Mouse (Mus musculus) kidney, adult 8-10 months (tissue): Measurements from ENCODE around the gene Ccdc97.
A peak's percentile ranks its signal among the peaks of the same experiment; 100 is the strongest.
"Not testable (repeated sequence)": the region's sequence is repeated elsewhere in the genome, so short reads cannot be mapped to it uniquely, and the experiment has no call there.

ENCODE experiments used
- DNase-seq, 2 experiments: peaks; one replicate each; pipeline ENCODE4 v3.0.0; 2022

Ccdc97 gene

DNA sequence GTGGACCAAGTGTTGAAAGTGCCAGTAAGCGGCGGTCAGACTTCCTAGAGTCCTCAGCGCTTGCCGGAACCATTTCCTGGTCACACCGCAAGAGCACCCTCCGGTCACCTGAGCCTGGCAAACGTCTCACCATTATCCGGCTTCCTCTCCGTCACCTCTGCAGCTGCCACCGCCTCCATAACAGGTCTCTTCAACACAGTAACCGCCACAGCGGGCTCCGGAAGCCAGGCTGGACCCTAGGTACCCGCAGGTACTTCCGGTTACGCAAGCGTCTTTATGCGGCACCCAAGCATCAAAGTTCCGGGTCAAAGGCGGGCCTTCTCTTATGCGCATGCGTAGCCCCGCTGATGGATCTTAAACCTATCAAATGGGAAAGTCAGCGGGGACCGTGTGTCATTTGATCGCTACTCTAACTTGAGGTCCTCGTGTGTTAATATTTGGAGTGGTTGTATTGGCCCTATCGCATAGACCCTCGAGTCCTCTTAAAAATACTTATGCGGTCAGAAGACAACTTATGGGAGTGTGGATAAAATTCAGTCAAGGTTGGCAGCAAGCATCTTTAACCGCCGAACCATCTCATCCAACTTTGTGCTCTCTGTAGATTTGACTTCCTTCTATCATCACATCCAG is at the start of gene Ccdc97:
Gene Ccdc97, minus strand, starts transcription at position 301 of the 630 bp plus-strand sequence.
- peak; percentile 94 to 95 for DNase-seq

DNA sequence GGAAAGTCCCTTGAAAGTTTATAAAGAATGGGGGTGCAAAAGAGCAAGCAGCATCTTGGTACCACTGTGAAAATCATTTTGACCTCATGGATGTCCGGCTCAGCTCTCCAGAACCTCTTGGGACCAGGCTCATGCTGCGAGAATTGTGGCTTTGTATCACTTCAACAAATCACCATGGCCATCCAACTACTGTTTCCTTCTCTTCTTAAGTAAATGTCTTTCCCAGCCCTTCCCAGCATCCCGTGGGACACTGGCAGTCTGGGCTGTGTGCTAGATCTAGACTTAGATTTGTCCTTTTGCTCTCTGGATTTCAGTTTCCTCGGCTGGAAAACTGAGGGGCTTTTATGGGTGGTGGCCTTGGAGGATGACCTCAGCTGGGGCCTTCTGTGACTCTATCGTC is 49.3 kb upstream of the Ccdc97 start:
- DNase-seq, result no peak

DNA sequence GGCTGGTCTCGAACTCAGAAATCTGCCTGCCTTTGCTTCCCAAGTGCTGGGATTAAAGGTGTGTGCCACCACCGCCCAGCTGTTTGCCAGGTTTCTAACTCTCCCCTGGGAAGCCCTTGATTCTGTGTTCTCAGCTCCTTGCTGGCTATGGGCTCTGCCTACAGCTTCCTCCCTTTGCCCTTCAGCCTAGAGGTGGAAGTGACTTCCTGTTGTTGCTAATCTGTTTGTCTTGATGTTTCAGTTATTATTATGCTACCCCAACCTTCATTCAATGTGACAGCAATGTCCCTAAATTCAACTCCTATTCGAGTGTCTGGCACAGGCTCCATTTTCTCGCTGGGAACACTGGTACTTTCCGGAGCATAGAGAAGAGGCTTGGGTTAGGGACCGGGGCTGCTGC is 47.2 kb upstream of the Ccdc97 start:
- no peak for DNase-seq

DNA sequence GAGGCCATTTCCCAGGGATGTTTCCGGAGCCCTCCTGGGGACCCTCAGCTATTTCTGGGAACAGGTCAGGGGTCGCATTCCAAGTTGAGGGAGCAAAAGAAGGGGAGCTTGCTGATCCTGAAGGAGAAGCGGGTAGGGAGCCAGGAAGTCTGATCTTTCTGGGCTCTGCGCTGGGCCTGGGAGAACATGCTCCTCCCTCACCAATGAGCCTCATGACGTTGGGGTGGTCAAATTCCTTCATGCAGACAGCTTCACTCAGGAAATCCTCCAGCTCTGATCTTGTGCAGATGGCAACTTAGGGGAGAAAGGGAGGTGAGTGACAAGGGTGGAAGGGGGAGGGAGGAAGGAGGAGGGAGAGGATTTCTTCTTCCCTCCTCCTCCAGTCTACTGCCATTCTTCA is 45.3 kb upstream of the Ccdc97 start:
- peak in 1 of 2 experiments; percentile 26 for DNase-seq

DNA sequence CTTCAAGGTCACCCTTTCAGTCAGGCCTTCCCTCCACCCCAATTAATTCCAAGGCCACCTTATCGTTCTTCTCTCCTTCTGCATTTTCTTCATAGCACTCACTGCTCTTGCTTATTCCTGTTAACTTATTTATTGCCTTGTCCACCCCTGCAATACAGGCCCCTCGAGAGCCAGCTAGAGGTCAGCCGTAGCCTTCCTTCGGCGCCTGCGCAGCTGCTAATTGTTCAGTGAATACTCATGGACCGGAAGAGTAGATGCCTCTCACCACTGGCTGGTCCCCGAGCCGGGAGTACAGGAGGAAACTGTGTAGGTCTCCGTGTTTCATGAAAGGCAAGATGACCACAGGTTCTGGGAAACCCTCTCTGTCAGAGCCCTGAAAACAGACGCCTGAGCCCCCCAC is 44.8 kb upstream of the Ccdc97 start:
- DNase-seq, result no peak

DNA sequence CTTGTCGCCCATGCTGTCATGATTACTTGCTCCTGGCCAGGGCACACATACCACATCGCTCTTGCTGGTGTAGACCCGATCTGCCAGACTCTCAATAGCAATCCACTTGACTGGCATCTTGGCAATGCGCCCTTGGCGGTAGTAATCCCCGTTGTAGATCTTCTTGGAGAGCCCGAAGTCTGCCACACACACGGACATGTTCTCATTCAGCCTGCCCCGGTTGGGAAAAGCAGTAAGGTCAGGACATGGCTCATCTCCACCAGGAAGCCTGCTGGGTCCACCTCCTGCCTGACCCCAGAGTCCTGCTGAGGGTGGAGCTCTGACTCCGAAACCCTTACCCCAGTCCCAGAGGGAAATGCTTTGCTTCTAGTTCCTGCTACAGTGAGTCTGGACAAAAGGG is 42.5 kb upstream of the Ccdc97 start:
- DNase-seq, result no peak

DNA sequence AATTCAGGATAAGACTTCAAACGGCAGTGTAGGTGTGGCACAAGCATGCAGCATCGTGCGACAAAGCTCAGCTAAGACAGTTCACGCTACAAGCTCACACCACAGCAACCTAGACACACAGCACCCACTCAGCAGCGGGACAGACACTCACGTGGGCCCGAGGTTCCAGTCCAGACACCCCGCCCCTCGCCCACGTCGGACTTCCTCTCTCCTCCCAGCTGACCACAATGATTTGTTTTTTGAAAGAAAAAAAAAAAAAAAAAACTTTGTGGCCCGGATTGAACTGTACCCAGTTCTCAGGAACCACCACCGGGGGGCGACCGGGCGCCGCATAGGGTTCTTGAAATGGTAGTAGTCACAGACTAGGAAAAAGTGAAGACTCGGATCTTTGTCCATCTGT is 37.1 kb upstream of the Ccdc97 start:
- peak; percentile 92 to 93 for DNase-seq

DNA sequence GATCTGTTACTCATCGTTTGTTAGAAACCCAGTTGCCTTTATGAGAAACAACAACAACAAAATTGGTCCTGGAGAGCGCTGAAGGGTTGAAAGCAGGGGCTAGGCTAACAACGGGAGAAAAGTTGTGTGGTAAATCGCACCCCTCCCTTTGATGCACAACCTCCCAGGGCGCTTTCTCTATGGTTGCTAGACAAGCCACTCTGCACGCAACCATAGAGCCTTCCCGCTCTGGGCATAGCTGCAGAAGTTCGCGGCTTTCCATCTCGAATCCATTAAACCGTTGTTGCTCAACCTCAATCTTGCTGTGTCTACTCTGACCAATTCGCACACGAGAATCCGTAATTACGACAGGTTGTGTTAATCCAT is 36.6 kb upstream of the Ccdc97 start:
- no peak for DNase-seq

DNA sequence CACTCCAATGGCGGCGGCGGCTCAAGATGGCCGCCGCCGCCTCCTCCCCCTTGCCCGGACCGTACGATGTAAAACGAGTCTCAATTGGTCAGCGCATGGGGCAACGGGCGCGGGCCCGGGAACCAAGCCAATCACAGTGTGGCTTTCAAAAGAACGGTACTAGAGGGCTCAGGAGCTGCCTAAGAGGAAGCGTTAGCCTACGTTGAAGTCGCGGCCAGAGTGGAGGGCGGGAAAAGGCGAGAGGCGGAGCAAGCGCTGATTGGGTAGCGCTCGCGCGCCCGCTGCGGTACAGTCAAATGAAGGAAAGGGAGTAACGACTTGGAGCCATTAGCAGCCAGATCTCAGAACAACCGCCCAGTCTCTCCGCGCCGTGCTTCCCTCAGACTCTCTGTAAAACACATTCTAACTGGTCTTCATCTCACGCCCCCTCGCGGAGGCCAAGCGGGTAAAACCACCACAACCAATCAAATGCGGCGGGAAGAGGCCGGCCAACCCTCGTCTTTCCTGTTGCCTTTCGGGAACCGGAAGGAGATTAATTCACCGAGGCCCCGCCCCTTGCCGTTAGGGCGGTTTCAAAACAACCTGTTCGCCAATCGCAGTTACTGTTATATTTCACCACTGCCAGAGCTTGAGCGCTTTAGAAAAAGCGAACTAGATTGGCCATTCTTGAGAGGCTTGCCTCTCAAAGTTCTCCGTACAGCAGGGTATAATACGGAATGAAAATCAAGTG is 36.0 kb upstream of the Ccdc97 start, which contains the start of gene Hnrnpul1:
Gene Hnrnpul1, minus strand, starts transcription at position 20 of the 730 bp plus-strand sequence.
- DNase-seq, result peak; percentile 99

DNA sequence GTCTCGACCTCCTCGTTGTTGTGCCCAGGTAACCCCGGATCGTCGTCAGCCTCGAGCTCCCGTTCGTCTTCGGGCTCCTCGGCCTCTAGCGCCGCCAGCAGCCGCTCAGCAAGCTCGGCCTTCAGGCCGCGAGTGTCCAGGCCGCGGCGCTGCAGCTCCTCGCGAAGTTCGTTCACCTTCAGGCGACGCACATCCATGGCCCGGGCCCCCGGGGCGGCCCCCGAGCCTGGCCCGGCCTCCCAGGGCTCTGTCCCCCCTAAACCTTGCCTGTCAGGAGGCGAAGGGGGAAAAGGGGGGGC is 35.5 kb upstream of the Ccdc97 start:
- no peak for DNase-seq

DNA sequence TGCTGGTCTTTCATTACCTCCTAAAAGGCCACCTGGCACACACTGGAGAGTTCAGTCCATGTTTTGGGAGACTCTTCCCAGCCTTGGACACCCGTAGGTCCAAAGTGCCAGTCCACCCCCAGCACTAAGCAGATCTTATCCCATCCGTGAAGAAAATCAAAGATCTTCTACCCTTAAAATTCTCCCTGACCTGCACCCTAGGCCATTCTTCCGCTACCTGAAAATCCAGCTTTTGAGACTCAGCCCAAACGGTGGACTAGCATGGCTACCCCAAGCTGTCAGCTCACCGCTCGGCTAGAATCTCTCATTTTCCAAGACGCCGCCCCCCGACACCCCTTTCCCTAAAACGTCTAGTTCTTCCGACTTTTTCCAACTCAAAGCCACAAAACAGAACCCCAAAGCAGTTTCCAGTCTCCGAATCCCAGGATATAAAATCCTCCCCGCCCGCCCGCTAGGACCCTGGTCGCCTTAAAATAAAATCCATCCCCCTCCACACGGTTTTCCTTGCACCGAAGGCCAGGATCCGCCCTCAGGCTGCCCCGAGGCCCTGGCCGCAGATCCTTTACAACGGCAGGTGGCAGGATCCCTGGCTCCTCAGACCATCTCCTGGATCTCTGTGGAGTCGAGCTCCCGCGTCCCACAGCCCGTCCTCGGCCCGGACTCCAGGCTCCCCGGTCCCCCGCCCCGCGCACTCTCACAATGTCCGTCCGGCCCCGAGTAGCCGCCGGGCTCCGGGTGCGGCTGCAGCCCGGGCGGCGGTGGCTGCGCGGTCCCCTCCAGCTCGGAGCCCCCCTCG is 35.0 kb upstream of the Ccdc97 start:
- DNase-seq, result peak in 1 of 2 experiments; percentile 29

DNA sequence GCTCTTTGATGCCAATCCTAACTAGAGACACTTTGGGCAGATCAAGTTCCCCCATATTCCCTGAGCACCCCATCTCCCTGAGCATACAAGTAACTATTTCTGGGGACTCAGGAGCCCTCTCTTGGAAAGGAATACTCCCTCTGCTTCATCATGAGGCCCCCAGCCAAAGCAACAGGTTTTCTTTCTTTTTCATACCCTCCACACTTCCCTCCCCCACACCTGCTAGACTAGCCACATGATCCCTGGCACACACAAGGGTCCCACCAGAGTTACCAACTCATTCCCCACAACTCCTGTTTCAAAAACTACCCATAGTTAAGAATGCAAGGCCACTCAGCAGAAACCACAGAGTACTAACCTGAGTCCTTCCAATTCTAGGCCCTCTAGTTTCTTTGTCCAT is 34.2 kb upstream of the Ccdc97 start:
- no peak for DNase-seq

DNA sequence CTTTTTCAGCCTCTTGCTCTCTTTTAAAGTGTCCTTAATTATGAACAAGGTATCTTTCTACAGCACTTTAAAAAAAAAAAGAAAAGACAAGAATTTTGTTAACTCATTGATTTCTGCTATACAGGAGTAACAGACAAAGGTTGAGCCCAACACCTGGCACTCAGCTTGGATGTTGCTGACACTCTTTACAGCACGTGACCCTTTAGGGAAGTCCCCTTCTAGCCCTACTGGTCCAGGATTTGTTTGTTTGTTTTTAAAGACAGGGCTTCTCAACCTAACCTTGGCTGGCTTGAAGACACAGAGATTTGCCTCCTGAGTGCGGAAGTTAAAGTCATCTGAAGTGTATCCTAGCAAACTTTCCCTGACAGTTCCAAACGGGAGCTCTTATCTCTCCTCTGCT is 28.0 kb upstream of the Ccdc97 start:
- no peak for DNase-seq

DNA sequence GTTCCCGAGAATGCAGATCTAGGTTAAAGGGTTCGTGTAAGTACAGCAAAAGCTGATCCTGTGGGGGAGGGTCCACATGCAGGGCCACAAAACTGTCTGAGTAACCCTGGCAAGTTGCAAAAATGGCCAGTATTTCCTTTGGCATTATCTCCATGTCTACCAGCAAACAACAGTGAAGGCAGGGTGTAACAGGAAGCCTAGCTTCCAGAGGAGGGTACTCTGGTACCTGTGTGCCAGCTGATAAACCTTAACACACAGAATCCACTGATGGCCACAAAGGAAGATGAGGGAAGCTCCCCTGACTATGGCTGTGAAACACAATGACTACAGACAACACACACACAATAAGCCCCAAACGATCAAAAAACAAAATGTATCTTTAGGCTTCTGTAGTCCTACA is 19.4 kb upstream of the Ccdc97 start:
- no peak for DNase-seq

DNA sequence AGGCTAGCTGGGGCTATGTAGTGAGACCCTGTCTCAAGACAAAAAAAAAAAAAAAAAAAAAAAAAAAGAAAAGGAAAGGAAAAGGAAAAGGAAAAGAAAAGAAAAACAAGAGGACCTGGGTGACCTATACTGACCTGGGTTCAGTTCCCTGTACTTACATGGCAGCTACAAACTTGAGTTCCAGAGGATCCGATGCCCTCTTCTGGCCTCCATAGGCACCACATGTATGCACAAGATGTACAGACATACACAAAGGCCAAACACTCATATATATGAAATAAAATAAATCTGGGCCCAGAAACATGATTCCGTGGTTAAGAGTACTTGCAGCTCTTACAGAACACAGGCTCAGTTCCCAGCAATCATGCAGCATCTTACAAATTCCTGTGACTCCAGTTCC is 18.0 kb upstream of the Ccdc97 start:
- DNase-seq, result no peak

DNA sequence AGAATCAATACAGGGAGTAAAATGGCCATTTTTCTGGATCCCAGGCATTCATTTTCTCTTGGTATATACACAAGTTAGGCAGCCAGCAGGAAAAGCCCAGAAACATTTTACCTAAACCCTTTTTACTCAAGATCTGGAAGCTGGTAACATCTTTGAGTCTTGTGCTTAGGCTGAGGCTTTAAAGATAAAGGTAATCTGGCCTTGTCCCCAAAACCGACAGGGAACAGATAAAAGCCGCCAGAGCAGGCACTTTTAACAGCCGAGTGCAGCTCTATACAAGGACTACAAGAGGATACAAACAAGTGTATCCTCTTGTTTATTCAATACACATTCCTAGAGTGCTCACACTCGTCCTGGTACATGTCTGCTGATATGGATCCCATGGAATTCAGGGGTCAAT is 16.1 kb upstream of the Ccdc97 start:
- no peak for DNase-seq

DNA sequence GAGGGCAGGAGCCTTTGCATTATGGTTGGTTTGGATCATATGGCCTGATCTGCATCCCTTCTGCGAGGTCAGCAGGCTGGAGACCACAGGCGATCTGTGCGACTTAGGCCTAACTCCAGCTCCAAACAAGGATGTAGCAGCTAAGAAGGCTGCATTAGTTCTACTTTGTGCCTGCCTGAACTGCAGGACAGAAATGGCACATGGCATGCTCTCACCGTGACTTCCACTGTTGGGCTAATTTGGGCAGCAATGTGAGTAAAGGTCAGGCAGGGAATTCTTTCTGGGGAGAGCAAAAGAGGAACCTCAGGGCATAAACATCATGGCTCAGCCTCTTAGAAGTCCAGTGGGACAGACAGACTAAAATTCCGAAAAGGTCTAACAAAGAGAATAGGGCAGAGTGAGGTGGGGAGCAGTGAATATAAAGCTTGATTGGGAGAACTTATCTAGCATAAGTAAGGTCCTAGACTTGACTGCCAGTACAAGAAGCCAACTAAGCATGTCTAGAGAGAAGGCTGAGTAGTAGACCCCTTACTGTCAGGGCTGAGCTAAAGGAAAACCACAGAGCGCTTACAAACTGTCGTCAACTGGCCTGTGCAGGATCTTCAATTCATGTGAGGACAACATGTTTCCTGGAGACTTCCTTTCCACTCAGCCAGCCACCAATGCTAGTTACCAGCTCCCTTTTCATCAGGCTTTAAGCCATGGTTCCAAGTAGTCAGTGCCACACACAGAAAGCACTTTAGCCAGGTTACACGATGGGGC is 12.6 kb upstream of the Ccdc97 start:
- no peak for DNase-seq

DNA sequence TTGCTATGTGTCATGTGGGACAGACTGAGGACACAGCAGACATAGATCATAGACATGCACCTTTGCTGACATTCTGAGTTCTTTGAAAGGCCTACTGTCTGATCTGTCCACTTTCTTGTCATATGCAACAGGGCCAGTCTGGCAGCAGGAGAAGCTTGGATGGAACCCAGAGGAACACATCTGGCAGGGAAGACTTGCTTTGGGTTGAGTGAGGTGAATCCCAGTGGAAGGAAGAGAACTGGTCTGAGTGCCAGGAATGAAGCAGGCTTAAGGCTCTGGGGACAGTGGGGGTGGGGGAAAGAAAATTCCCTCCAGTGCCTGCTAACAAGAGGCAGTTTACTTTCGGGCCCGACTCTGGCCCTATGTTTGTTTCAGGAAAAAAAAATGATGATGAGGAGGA is 11.0 kb upstream of the Ccdc97 start:
- no peak for DNase-seq

DNA sequence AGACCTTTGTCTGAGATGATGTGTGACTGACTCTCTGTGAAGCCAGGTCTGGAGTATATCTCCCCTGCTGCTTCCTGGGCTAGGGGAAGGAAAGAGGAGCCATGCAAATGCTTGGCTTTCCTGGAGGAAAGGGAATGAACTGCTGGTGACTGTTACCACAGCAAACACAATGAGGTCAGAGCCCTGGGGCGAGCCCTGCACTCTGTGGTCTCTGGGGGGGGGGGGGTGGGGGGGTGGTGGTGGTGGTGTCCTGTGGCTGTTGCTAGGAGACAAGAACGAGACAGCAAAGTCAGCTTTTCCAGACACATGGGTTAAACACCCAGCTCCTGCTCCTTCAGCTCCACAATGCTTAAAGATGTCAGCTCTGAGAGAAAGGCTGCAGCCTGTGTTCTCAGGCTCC is 10.5 kb upstream of the Ccdc97 start:
- no peak for DNase-seq

DNA sequence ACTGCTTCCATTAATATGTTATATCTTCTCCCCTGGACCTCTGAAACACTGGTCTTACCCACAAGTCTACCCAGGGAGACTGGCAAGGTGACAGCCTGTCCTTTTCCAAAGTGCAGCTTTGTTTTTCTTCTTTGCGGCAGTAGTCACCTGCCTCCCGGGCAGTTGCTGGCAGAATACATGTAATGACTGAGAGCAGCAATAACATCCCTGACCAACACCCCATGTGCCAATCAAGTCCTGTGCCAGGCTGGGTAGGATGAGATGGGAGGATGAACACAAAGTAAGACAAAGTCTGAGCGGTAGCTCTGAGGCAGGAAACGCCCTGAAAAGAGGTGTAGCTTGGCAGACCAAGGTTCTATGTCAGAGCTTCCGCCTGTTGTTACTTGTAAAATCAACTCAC is 8.9 kb upstream of the Ccdc97 start:
- DNase-seq, result no peak

DNA sequence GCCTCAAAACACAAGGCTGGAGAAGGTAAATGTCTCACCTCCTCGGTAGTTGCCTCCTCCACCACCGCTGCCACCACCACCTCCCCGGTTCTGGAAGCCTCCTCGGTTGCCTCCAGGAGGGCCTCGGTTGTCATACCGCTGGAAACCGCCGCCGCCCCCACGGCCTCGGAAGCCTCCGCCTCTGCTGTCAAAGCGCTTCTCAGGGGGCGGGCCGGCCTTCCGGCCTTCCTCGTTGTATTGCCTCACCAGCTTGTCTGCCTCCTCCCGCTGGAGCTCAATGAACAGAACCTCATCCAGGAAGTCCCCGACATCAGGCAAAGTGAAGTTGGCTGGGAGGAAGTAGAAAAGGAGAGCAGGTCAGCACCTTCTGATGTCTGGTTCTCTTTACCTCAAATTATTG is 7.0 kb upstream of the Ccdc97 start:
- no peak for DNase-seq

DNA sequence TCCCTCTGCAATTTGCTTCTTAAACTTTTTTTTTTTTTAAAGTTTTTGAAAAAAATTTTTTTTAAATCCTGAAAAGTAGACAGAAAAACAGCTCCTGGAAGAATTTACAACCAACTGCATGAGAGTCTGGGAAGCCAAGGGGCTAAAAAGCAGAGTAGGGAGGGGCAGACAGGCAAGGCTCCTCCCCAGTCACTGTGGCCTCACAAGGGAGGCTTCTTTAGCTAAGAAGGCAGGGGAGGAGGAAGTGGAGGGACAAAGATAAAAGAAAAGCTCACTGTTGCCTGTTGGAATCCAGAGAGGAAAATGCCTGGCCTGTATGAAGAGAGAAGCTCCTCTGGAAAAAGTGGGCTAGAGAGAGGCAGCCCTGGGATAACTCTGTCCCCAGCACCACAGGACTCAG is 2.9 kb upstream of the Ccdc97 start:
- DNase-seq, result not testable (repeated sequence)

DNA sequence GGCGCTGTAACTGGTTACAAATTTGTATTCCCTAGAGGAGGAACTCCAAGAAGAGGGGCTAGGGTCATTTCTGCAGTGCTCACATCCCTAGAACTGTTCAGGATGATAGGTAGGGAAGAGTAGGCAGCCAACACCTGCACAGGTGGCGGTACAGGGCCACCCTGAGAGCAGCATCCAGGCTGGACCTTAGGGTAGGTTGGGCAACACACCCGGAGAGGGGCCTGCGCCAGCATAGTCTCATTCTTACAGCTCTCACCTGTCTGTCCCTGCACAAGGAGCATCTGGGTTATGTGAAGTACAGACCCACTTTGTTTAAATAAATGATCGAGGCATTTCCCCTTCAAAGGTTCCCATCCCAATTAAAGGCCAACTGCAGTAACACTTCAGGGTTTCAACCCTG is 1.9 kb upstream of the Ccdc97 start:
- DNase-seq, result no peak
